Mouse (Mus musculus) hindbrain, embryonic 12.5 days (tissue): ENCODE data around the gene Tmem237. TPM values are rescaled to one million over a fixed set of nuclear protein-coding genes. Genes with fewer than 3 reads are reported as not detected.

Source experiments
- ATAC-seq: fragments of 200-750 bp; cut with Nextera tagmentation; 2 replicates; pipeline ENCODE4 v1.8.0; 2017; ENCODE audit warnings: moderate TSS enrichment; ENCODE audit not compliant: low FRiP score
- H3K27ac ChIP-seq: fragments of 300-500 bp; sonication (generic); 2 replicates; pipeline ENCODE4 v1.5.1; 2016; ENCODE audit warnings: mild to moderate bottlenecking
- H3K27me3 ChIP-seq: fragments of 300-500 bp; sonication (generic); 2 replicates; pipeline ENCODE4 v1.6.1; 2016; ENCODE audit warnings: mild to moderate bottlenecking
- H3K36me3 ChIP-seq: fragments of 300-500 bp; sonication (generic); 2 replicates; pipeline ENCODE4 v1.6.1; 2016; ENCODE audit warnings: mild to moderate bottlenecking
- H3K4me1 ChIP-seq: fragments of 300-500 bp; sonication (generic); 2 replicates; pipeline ENCODE4 v1.6.1; 2016
- H3K4me2 ChIP-seq: fragments of 300-500 bp; sonication (generic); replicated peaks from 2 replicates; pipeline ENCODE4 v1.6.1; 2016; ENCODE audit warnings: mild to moderate bottlenecking
- H3K4me3 ChIP-seq: fragments of 300-500 bp; sonication (generic); 2 replicates; pipeline ENCODE4 v1.5.1; 2016; ENCODE audit warnings: mild to moderate bottlenecking
- H3K9ac ChIP-seq: fragments of 300-500 bp; sonication (generic); 2 replicates; pipeline ENCODE4 v1.6.1; 2016; ENCODE audit warnings: mild to moderate bottlenecking, moderate library complexity
- H3K9me3 ChIP-seq: fragments of 300-500 bp; sonication (generic); replicated peaks from 2 replicates; pipeline ENCODE4 v1.6.1; 2016; ENCODE audit warnings: mild to moderate bottlenecking
- WGBS: fragments of 180-500 bp; shearing (Covaris S2); methylation state at CpG from one replicate; pipeline ENCODE4 v1.1.7; 2016; 5-methylcytosine and 5-hydroxymethylcytosine counted together
- polyA plus RNA-seq: library from polyadenylated mRNA; unstranded; fragments of >200 nt; fragmentation: Nextera tagmentation; extraction: Ambion mirVana; gene quantifications from 2 replicates; pipeline ENCODE4 v1.2.1, GENCODE M21; 2016

Gene Tmem237
- polyA plus RNA-seq, 1 experiment from 2014 or later: 39.9 TPM

- H3K4me3 ChIP-seq: no peak overlapping the region
- no peak overlapping the region for H3K4me2 ChIP-seq
- H3K36me3 ChIP-seq: peaks cover 9% of the 10 kb centered on the region; the same call in 1 of the 2 replicates
- 85% methylated on average over 4 of the region's 4 CpGs for WGBS
- no peaks in the 10 kb centered on the region for H3K4me1 ChIP-seq
- no peak for ATAC-seq
- no peak overlapping the region for H3K9ac ChIP-seq
- no peaks in the 10 kb centered on the region for H3K27me3 ChIP-seq
- no peaks in the 10 kb centered on the region for H3K9me3 ChIP-seq
- H3K27ac ChIP-seq: no peak overlapping the region
Measured at GRCm38 (mm10) chr1:59157846-59158245, 37.6 kb upstream of the Tmem237 start.

GRCm38 (mm10) chr1:59152346-59152745, 32.1 kb upstream of the Tmem237 start:
- H3K27ac ChIP-seq: no peak overlapping the region
- H3K27me3 ChIP-seq: no peaks in the 10 kb centered on the region
- H3K4me3 ChIP-seq: no peak overlapping the region
- no peak for ATAC-seq
- 80% methylated on average over 4 of the region's 4 CpGs for WGBS
- H3K9ac ChIP-seq: no peak overlapping the region
- H3K36me3 ChIP-seq: no peaks in the 10 kb centered on the region
- no peaks in the 10 kb centered on the region for H3K4me1 ChIP-seq
- H3K9me3 ChIP-seq: no peaks in the 10 kb centered on the region
- H3K4me2 ChIP-seq: no peak overlapping the region

GRCm38 (mm10) chr1:59150542-59150941, 30.3 kb upstream of the Tmem237 start:
- 79% methylated on average over 5 of the region's 5 CpGs for WGBS

GRCm38 (mm10) chr1:59144543-59144942, 24.3 kb upstream of the Tmem237 start:
- H3K4me2 ChIP-seq: no peak overlapping the region
- ATAC-seq: no peak
- no peak overlapping the region for H3K4me3 ChIP-seq
- no peak overlapping the region for H3K9ac ChIP-seq
- H3K27ac ChIP-seq: no peak overlapping the region
- no peaks in the 10 kb centered on the region for H3K4me1 ChIP-seq
- WGBS: 79% methylated on average over 10 of the region's 10 CpGs
- no peaks in the 10 kb centered on the region for H3K27me3 ChIP-seq
- no peaks in the 10 kb centered on the region for H3K36me3 ChIP-seq
- no peaks in the 10 kb centered on the region for H3K9me3 ChIP-seq

More at GRCm38 (mm10) chr1:59150542-59150941, 30.3 kb upstream of the Tmem237 start:
- ATAC-seq: no peak
- no peak overlapping the region for H3K9ac ChIP-seq
- no peaks in the 10 kb centered on the region for H3K4me1 ChIP-seq
- no peak overlapping the region for H3K4me2 ChIP-seq
- H3K4me3 ChIP-seq: no peak overlapping the region
- no peaks in the 10 kb centered on the region for H3K36me3 ChIP-seq
- no peak overlapping the region for H3K27ac ChIP-seq
- no peaks in the 10 kb centered on the region for H3K27me3 ChIP-seq
- H3K9me3 ChIP-seq: no peaks in the 10 kb centered on the region

GRCm38 (mm10) chr1:59142809-59143208, 22.6 kb upstream of the Tmem237 start:
- Histone ChIP-seq H3K27ac (no peak overlapping the region), H3K4me2 (no peak overlapping the region), H3K4me1 (no peaks in the 10 kb centered on the region), H3K27me3 (no peaks in the 10 kb centered on the region), H3K9me3 (no peaks in the 10 kb centered on the region), H3K4me3 (no peak overlapping the region), H3K36me3 (no peaks in the 10 kb centered on the region), H3K9ac (no peak overlapping the region)
- no peak for ATAC-seq

GRCm38 (mm10) chr1:59134419-59134818, 14.2 kb upstream of the Tmem237 start:
- no peaks in the 10 kb centered on the region for H3K36me3 ChIP-seq
- no peak overlapping the region for H3K27ac ChIP-seq
- H3K4me2 ChIP-seq: no peak overlapping the region
- no peaks in the 10 kb centered on the region for H3K27me3 ChIP-seq
- no peak for ATAC-seq
- no peak overlapping the region for H3K4me3 ChIP-seq
- no peak overlapping the region for H3K9ac ChIP-seq
- no peaks in the 10 kb centered on the region for H3K9me3 ChIP-seq
- H3K4me1 ChIP-seq: no peaks in the 10 kb centered on the region
- WGBS: 80% methylated on average over 5 of the region's 5 CpGs

GRCm38 (mm10) chr1:59128879-59129278, 8.7 kb upstream of the Tmem237 start:
- Histone ChIP-seq H3K4me1 (no peaks in the 10 kb centered on the region), H3K4me2 (no peak overlapping the region), H3K4me3 (no peak overlapping the region), H3K27me3 (no peaks in the 10 kb centered on the region), H3K9me3 (no peaks in the 10 kb centered on the region), H3K27ac (no peak overlapping the region), H3K9ac (no peak overlapping the region), H3K36me3 (no peaks in the 10 kb centered on the region)
- 76% methylated on average over 7 of the region's 7 CpGs for WGBS
- no peak for ATAC-seq

GRCm38 (mm10) chr1:59125558-59125957, 5.3 kb upstream of the Tmem237 start:
- 80% methylated on average over 5 of the region's 5 CpGs for WGBS
- Histone ChIP-seq H3K27me3 (no peaks in the 10 kb centered on the region), H3K9me3 (no peaks in the 10 kb centered on the region), H3K9ac (no peak overlapping the region), H3K27ac (no peak overlapping the region), H3K4me2 (no peak overlapping the region), H3K4me1 (peaks cover 4% of the 10 kb centered on the region; the same call in 1 of the 2 replicates), H3K36me3 (no peaks in the 10 kb centered on the region), H3K4me3 (no peak overlapping the region)
- ATAC-seq: no peak

- Histone ChIP-seq H3K9me3 (no peaks in the 10 kb centered on the region), H3K27ac (no peak overlapping the region), H3K4me3 (no peak overlapping the region), H3K4me2 (no peak overlapping the region), H3K9ac (no peak overlapping the region), H3K4me1 (no peaks in the 10 kb centered on the region), H3K36me3 (peaks cover 53% of the 10 kb centered on the region), H3K27me3 (no peaks in the 10 kb centered on the region)
- 82% methylated on average over 8 of the region's 8 CpGs for WGBS
- no peak for ATAC-seq
Measured at GRCm38 (mm10) chr1:59110524-59110923, 9.7 kb downstream of the Tmem237 start.

- WGBS: 95% methylated on average over 6 of the region's 6 CpGs
- H3K36me3 ChIP-seq: peaks cover 43% of the 10 kb centered on the region
- no peak for ATAC-seq
- no peak overlapping the region for H3K4me3 ChIP-seq
- H3K4me1 ChIP-seq: no peaks in the 10 kb centered on the region
- H3K27ac ChIP-seq: no peak overlapping the region
- H3K27me3 ChIP-seq: no peaks in the 10 kb centered on the region
- no peak overlapping the region for H3K4me2 ChIP-seq
- no peak overlapping the region for H3K9ac ChIP-seq
- no peaks in the 10 kb centered on the region for H3K9me3 ChIP-seq
Measured at GRCm38 (mm10) chr1:59102071-59102470, 18.1 kb downstream of the Tmem237 start.

GRCm38 (mm10) chr1:59101020-59101419, 19.2 kb downstream of the Tmem237 start:
- no peak for ATAC-seq
- Histone ChIP-seq H3K4me3 (no peak overlapping the region), H3K9ac (no peak overlapping the region), H3K27me3 (no peaks in the 10 kb centered on the region), H3K4me1 (no peaks in the 10 kb centered on the region), H3K4me2 (no peak overlapping the region), H3K9me3 (no peaks in the 10 kb centered on the region), H3K36me3 (peaks cover 39% of the 10 kb centered on the region), H3K27ac (no peak overlapping the region)
- 91% methylated on average over 5 of the region's 5 CpGs for WGBS

GRCm38 (mm10) chr1:59094705-59095104, 25.5 kb downstream of the Tmem237 start, which contains the start of gene C2cd6:
Gene C2cd6 (minus strand): TSS chr1:59094900.
- Histone ChIP-seq H3K27me3 (no peaks in the 10 kb centered on the region), H3K36me3 (peaks cover 6% of the 10 kb centered on the region), H3K4me3 (no peak within 1 kb of the TSS), H3K9ac (no peak within 1 kb of the TSS), H3K9me3 (peaks cover 4% of the 10 kb centered on the region; the same call in 1 of the 2 replicates), H3K4me2 (no peak within 1 kb of the TSS), H3K27ac (no peak within 1 kb of the TSS), H3K4me1 (no peaks in the 10 kb centered on the region)
- 94% methylated on average over 19 of the region's 19 CpGs for WGBS
- ATAC-seq: no peak

GRCm38 (mm10) chr1:59070867-59071266, 49.3 kb downstream of the Tmem237 start:
- no peak for ATAC-seq
- Histone ChIP-seq H3K9me3 (no peaks in the 10 kb centered on the region), H3K27me3 (no peaks in the 10 kb centered on the region), H3K27ac (no peak overlapping the region), H3K4me1 (no peaks in the 10 kb centered on the region), H3K4me2 (no peak overlapping the region), H3K9ac (no peak overlapping the region), H3K36me3 (no peaks in the 10 kb centered on the region), H3K4me3 (no peak overlapping the region)
- WGBS: 41% methylated on average over 3 of the region's 3 CpGs
